Mouse (Mus musculus) heart, postnatal 0 days (tissue): Measurements from ENCODE around the gene Kidins220. TPM values are rescaled to one million over a fixed set of nuclear protein-coding genes. Genes with fewer than 3 reads are reported as not detected.

Experiments used
- ATAC-seq: fragments of 200-750 bp; cut with Nextera tagmentation; 2 replicates; pipeline ENCODE4 v1.8.0; 2017; ENCODE audit warnings: low read depth, moderate number of reproducible peaks, moderate library complexity; ENCODE audit not compliant: insufficient read depth
- DNase-seq: peaks from one replicate; pipeline ENCODE4 v3.0.0-alpha.2; 2016; ENCODE audit warnings: low spot score
- H3K27ac ChIP-seq: fragments of 300-500 bp; sonication (generic); 2 replicates; pipeline ENCODE4 v1.5.1; 2014; ENCODE audit warnings: low read depth, mild to moderate bottlenecking
- H3K27me3 ChIP-seq: fragments of 300-500 bp; sonication (generic); 2 replicates; pipeline ENCODE4 v1.6.1; 2014; ENCODE audit warnings: low read length, mixed read lengths; ENCODE audit not compliant: control insufficient read depth, insufficient read depth
- H3K36me3 ChIP-seq: fragments of 300-500 bp; sonication (generic); replicated peaks from 2 replicates; pipeline ENCODE4 v1.6.1; 2014; ENCODE audit warnings: low read length, mixed read lengths; ENCODE audit not compliant: control insufficient read depth, insufficient read depth
- H3K4me1 ChIP-seq: fragments of 300-500 bp; sonication (generic); 2 replicates; pipeline ENCODE4 v1.6.1; 2014; ENCODE audit warnings: antibody characterized with exemption; ENCODE audit not compliant: control insufficient read depth, insufficient read depth
- H3K4me2 ChIP-seq: fragments of 300-500 bp; sonication (generic); 2 replicates; pipeline ENCODE4 v1.6.1; 2014; ENCODE audit warnings: low read depth, mild to moderate bottlenecking, low read length, moderate library complexity
- H3K4me3 ChIP-seq: fragments of 300-500 bp; sonication (generic); 2 replicates; pipeline ENCODE4 v1.5.1; 2014; ENCODE audit warnings: low read depth, low read length
- H3K9ac ChIP-seq: fragments of 300-500 bp; sonication (generic); replicated peaks from 2 replicates; pipeline ENCODE4 v1.6.1; 2014; ENCODE audit warnings: low read depth, low read length, mixed read lengths
- H3K9me3 ChIP-seq: fragments of 300-500 bp; sonication (generic); replicated peaks from 2 replicates; pipeline ENCODE4 v1.6.1; 2016; ENCODE audit warnings: low read length; ENCODE audit not compliant: control insufficient read depth
- CTCF ChIP-seq: IDR thresholded peaks from 2 replicates; pipeline ENCODE4 v1.5.1; 2016; ENCODE audit warnings: antibody characterized with exemption, control low read depth, low read depth
- EP300 ChIP-seq: IDR thresholded peaks from 2 replicates; pipeline ENCODE4 v1.6.1; 2016; ENCODE audit warnings: antibody characterized with exemption, low read depth
- WGBS: fragments of 180-500 bp; shearing (Covaris S2); extraction: QIAGEN DNeasy Blood & Tissue Kit; methylation state at CpG from one replicate; pipeline ENCODE4 v1.1.7; 2014; 5-methylcytosine and 5-hydroxymethylcytosine counted together
- polyA plus RNA-seq: library from polyadenylated mRNA; unstranded; fragments of >200 nt; fragmentation: Nextera tagmentation; extraction: Ambion mirVana; gene quantifications from 2 replicates; pipeline ENCODE4 v1.2.1, GENCODE M21; 2015
- total RNA-seq: library from RNA; depleted of rRNA; stranded (reverse); fragments of >200 nt; gene quantifications from 2 replicates; pipeline ENCODE4 v1.2.3, GENCODE M21; 2014; ENCODE audit warnings: low replicate concordance

The Kidins220 gene
- total and polyA plus RNA-seq, 2 experiments from 2014 or later: 24.6 to 64.3 TPM

GRCm38 (mm10) chr12:25037222-25037621 is 62.5 kb downstream of the Kidins220 start:
- H3K27ac ChIP-seq: no peak overlapping the region
- H3K9me3 ChIP-seq: no peaks in the 10 kb centered on the region
- H3K4me1 ChIP-seq: peaks cover 5% of the 10 kb centered on the region; the same call in 1 of the 2 replicates
- H3K9ac ChIP-seq: no peak overlapping the region
- no peak for TF ChIP-seq CTCF
- TF ChIP-seq EP300: no peak
- no peak overlapping the region for H3K4me3 ChIP-seq
- 94% methylated on average over 5 of the region's 5 CpGs for WGBS
- ATAC-seq (no peak), DNase-seq (no peak)
- H3K36me3 ChIP-seq: peaks cover 57% of the 10 kb centered on the region
- no peak overlapping the region for H3K4me2 ChIP-seq
- no peaks in the 10 kb centered on the region for H3K27me3 ChIP-seq

DNA sequence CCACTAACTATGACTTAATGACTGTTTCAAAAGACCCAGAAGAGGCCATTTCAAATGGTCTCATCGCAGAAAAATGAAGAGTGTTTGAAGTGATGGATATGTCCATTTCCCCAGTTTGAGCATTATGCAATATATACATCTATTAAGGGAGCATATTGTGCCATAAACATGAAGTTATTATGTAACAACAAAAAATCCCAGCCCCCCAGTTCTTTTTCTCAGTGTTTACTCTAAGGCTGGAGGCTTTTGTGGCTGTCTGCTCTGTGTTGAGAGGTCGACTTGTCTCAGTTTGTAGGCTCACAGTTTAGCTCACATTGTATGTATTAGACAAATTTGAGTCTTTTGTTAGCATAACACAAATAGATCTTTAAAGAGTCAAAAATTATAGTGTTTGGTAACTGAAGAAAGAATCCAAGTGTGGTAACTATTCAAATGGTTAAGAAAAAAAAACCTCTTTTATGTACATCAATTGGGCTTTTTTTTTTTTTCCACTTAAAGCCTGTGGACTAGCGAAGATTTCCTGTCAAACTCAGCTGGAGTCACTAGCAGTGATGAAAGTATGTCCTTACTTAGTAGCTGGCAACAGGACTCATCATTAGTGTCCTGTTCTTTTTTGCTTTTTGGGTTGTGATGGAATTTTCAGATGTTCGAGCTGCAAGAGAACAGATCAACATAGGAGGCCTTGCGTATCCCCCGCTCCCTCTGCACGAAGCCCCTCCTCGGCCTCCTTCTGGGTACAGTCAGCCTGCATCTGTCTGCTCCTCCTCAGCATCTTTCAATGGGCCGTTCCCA is 63.2 kb downstream of the Kidins220 start:
- no peak for DNase-seq
- no peaks in the 10 kb centered on the region for H3K9me3 ChIP-seq
- H3K4me1 ChIP-seq: peaks cover 5% of the 10 kb centered on the region; the same call in 1 of the 2 replicates
- H3K27me3 ChIP-seq: no peaks in the 10 kb centered on the region
- no peak for ATAC-seq
- H3K4me2 ChIP-seq: no peak overlapping the region
- H3K27ac ChIP-seq: no peak overlapping the region
- H3K9ac ChIP-seq: no peak overlapping the region
- H3K36me3 ChIP-seq: peaks cover 52% of the 10 kb centered on the region
- 86% methylated on average over 9 of the region's 9 CpGs for WGBS
- TF ChIP-seq CTCF (no peak), EP300 (no peak)
- no peak overlapping the region for H3K4me3 ChIP-seq

- Histone ChIP-seq H3K9me3 (no peaks in the 10 kb centered on the region), H3K36me3 (peaks cover 60% of the 10 kb centered on the region), H3K27me3 (no peaks in the 10 kb centered on the region), H3K4me2 (no peak overlapping the region), H3K4me3 (no peak overlapping the region), H3K4me1 (no peaks in the 10 kb centered on the region), H3K9ac (no peak overlapping the region), H3K27ac (no peak overlapping the region)
- ATAC-seq: no peak
- no peak for TF ChIP-seq CTCF
- no peak for TF ChIP-seq EP300
- WGBS: 84% methylated on average over 2 of the region's 2 CpGs
- no peak for DNase-seq
These were observed 69.3 kb downstream of the Kidins220 start for GRCm38 (mm10) chr12:25044056-25044455.

GRCm38 (mm10) chr12:25044579-25044978 is 69.9 kb downstream of the Kidins220 start:
- peaks cover 57% of the 10 kb centered on the region for H3K36me3 ChIP-seq
- no peak overlapping the region for H3K27ac ChIP-seq
- TF ChIP-seq CTCF: no peak
- TF ChIP-seq EP300: no peak
- no peak overlapping the region for H3K9ac ChIP-seq
- H3K9me3 ChIP-seq: no peaks in the 10 kb centered on the region
- H3K27me3 ChIP-seq: no peaks in the 10 kb centered on the region
- H3K4me2 ChIP-seq: no peak overlapping the region
- ATAC-seq: no peak
- no peak overlapping the region for H3K4me3 ChIP-seq
- DNase-seq: no peak
- WGBS: 92% methylated on average over 4 of the region's 4 CpGs
- H3K4me1 ChIP-seq: no peaks in the 10 kb centered on the region

GRCm38 (mm10) chr12:25049253-25049652 is 74.5 kb downstream of the Kidins220 start:
- Histone ChIP-seq H3K4me1 (no peaks in the 10 kb centered on the region), H3K27ac (no peak overlapping the region), H3K36me3 (peaks cover 67% of the 10 kb centered on the region), H3K4me3 (no peak overlapping the region), H3K9ac (no peak overlapping the region), H3K9me3 (no peaks in the 10 kb centered on the region), H3K4me2 (no peak overlapping the region), H3K27me3 (no peaks in the 10 kb centered on the region)
- DNase-seq (no peak), ATAC-seq (no peak)
- TF ChIP-seq EP300 (no peak), CTCF (no peak)
- WGBS: 78% methylated on average over 5 of the region's 5 CpGs

GRCm38 (mm10) chr12:25054511-25054910 is 79.8 kb downstream of the Kidins220 start:
- H3K4me2 ChIP-seq: no peak overlapping the region
- H3K4me3 ChIP-seq: no peak overlapping the region
- H3K27ac ChIP-seq: no peak overlapping the region
- no peaks in the 10 kb centered on the region for H3K9me3 ChIP-seq
- DNase-seq: no peak
- ATAC-seq: no peak
- H3K36me3 ChIP-seq: peaks cover 90% of the 10 kb centered on the region
- H3K9ac ChIP-seq: no peak overlapping the region
- no peaks in the 10 kb centered on the region for H3K27me3 ChIP-seq
- 70% methylated on average over 7 of the region's 7 CpGs for WGBS
- H3K4me1 ChIP-seq: no peaks in the 10 kb centered on the region
- no peak for TF ChIP-seq CTCF
- no peak for TF ChIP-seq EP300
